Mouse (Mus musculus) E14TG2a.4 (cell line): ENCODE results near the gene Eif4a1.
A peak's percentile ranks its signal among the peaks of the same experiment; 100 is the strongest.
"Not testable (repeated sequence)": the region's sequence is repeated elsewhere in the genome, so short reads cannot be mapped to it uniquely, and the experiment has no call there.

Experiments used
- H3K27me3 ChIP-seq: 2 replicates; pipeline ENCODE4 v1.6.1; 2014; ENCODE audit warnings: low read length, control low read depth; ENCODE audit not compliant: insufficient read depth
- H3K36me3 ChIP-seq: 2 replicates; pipeline ENCODE4 v1.6.1; 2014; ENCODE audit warnings: low read length, control low read depth; ENCODE audit not compliant: insufficient read depth
- H3K4me1 ChIP-seq: replicated peaks from 2 replicates; pipeline ENCODE4 v1.6.1; 2014; ENCODE audit warnings: low read depth, low read length, control low read depth
- H3K4me3 ChIP-seq: replicated peaks from 2 replicates; pipeline ENCODE4 v1.5.1; 2014; ENCODE audit warnings: mild to moderate bottlenecking, low read length
- H3K9me3 ChIP-seq: 2 replicates; pipeline ENCODE4 v1.6.1; 2014; ENCODE audit warnings: low read length, control low read depth
- CTCF ChIP-seq: conservative IDR thresholded peaks from 2 replicates; pipeline ENCODE4 v1.5.1; 2014; ENCODE audit warnings: low read length
- NANOG ChIP-seq: IDR thresholded peaks from 2 replicates; pipeline ENCODE4 v1.6.1; 2014; ENCODE audit warnings: borderline replicate concordance, low read length, mixed read lengths
- POU5F1 ChIP-seq: IDR thresholded peaks from 2 replicates; pipeline ENCODE4 v1.6.1; 2014; ENCODE audit warnings: low read length, borderline replicate concordance

The Eif4a1 gene

DNA sequence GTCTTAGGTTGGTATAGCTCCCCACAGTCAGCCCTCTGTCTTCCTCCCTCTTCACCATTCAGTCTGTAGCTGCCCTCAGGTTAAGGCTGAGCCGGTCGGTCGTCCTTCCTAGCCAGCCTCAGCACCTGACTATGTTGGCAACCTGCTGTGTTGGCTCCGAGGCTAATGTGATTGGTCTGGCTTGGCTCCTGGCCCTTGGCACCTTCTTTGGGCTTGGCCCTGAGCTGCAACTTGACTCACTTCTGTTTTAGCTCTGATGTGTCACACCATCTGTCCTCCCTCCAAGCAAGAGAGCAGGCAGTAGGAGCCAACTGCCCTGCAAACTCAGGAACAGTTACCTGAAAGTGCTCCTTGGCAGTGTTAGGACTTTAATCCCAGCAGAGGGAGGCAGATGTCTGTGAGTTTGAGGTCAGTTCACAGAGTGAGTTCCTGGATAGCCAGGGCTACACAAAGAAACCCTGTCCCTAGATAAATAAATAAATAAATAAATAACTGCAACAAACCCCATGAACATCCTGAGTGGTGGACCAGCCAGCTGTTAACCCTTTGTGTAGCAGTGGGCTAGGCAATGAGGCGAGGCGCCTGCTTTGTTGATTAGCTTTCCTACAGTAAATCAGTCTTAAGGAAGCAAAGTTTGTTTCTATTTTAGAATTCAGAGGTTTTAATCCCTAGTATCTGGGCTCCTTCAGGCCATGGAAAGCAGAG, 34.7 kb upstream of the Eif4a1 start:
- TF ChIP-seq CTCF (no peak), POU5F1 (no peak), NANOG (no peak)
- Histone ChIP-seq H3K36me3 (no peaks in the 10 kb centered on the region), H3K9me3 (no peaks in the 10 kb centered on the region), H3K4me3 (peak overlapping the region; percentile 67), H3K4me1 (peaks cover 80% of the 10 kb centered on the region), H3K27me3 (no peaks in the 10 kb centered on the region)

DNA sequence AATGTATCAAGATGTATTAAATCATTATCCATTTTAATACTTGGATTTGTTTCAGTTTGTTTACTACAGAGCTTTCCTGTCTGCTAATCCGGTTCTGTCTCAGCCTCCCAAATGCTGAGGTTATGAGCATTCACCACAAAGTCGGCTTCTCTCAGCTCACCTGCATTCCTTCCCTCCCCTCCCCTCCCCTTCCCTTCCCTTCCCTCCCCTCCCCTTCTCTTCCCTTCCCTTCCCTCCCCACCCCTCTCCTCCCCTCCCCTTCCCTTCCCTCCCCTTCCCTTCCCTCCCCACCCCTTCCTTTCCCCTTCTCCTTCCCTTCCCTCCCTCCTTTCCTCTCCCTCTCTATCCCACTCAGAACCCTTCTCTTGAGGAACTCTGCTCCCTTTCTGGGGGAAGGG, 32.4 kb upstream of the Eif4a1 start:
- peaks cover 80% of the 10 kb centered on the region for H3K4me1 ChIP-seq
- no peaks in the 10 kb centered on the region for H3K36me3 ChIP-seq
- TF ChIP-seq POU5F1: no peak
- no peak for TF ChIP-seq CTCF
- TF ChIP-seq NANOG: no peak
- H3K9me3 ChIP-seq: no peaks in the 10 kb centered on the region
- H3K27me3 ChIP-seq: no peaks in the 10 kb centered on the region
- H3K4me3 ChIP-seq: peak overlapping the region; percentile 48

DNA sequence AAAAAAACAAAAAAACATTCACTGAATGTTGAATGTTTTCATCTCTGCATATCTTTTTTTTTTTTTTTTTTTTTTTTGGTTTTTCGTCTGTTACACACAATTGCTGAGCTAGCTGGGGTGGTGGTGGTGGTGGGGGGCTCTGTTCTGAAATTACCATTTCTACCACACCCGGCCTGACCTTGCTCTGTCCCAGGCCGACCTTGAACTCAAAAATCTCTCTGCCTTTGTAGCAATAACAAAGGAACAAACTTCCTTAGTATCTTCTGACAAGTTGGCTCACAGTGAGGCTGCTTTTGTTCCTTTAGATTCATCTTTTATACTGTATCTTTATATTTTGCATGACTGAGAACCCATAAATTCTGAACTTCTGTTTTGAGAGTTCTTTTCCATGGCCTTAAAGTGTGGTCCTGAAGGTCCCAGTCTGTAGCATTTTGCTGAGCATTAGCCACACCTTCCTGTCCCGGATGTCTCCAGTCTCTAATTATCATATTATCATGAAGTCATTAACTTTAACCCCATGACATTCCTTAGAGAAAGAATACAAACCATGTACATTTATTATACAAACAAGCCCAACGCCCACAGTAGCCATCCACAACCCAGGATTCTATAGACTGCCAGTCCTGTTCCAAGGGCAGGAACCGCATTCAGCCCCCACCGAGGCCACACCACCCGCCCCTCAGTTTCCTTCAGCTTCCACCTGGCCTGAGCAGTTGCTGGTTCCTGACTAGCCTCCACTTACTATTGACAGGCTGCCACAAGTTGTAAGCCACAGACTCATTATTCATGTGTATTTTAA, 31.8 kb upstream of the Eif4a1 start:
- H3K27me3 ChIP-seq: no peaks in the 10 kb centered on the region
- H3K4me1 ChIP-seq: peaks cover 79% of the 10 kb centered on the region
- no peaks in the 10 kb centered on the region for H3K9me3 ChIP-seq
- no peaks in the 10 kb centered on the region for H3K36me3 ChIP-seq
- peak overlapping the region; percentile 24 for H3K4me3 ChIP-seq
- TF ChIP-seq CTCF: no peak
- TF ChIP-seq NANOG: peak; percentile 90

DNA sequence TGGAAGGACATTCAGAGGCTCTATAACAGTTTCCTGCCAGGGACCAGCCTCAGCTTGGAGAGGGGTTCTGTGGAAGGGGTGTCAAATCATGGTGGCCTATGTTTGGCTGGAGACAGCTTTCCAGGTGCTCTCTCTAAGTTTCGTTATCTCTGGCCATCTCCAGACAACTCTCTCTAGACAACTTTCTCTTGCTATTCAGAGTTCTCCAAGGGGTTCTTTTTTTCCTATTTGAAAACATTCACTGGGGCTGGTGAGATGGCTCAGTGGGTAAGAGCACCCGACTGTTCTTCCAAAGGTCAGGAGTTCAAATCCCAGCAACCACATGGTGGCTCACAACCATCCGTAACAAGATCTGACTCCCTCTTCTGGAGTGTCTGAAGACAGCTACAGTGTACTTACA, 31.2 kb upstream of the Eif4a1 start:
- H3K4me1 ChIP-seq: peaks cover 77% of the 10 kb centered on the region

DNA sequence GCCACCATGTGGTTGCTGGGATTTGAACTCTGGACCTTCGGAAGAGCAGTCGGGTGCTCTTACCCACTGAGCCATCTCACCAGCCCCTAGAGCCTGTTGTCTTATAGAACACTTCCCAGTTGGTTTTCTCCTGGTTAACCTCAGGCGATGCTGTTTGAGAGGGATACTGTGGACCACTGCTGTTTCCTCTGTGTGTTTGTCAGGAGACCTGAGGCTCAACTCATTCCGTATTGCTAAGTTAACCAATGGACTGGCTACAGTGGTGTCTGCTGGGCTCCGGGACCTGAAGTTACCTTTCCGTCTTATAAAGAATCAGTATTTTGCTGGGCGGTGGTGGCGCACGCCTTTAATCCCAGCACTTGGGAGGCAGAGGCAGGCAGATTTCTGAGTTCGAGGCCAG, 30.7 kb upstream of the Eif4a1 start:
- peaks cover 75% of the 10 kb centered on the region for H3K4me1 ChIP-seq
- not testable (repeated sequence) for H3K4me3 ChIP-seq, H3K36me3 ChIP-seq, H3K27me3 ChIP-seq, H3K9me3 ChIP-seq

More for the DNA sequence above, 31.2 kb upstream of the Eif4a1 start:
- H3K4me3 ChIP-seq, H3K36me3 ChIP-seq, H3K9me3 ChIP-seq, H3K27me3 ChIP-seq: not testable (repeated sequence)

DNA sequence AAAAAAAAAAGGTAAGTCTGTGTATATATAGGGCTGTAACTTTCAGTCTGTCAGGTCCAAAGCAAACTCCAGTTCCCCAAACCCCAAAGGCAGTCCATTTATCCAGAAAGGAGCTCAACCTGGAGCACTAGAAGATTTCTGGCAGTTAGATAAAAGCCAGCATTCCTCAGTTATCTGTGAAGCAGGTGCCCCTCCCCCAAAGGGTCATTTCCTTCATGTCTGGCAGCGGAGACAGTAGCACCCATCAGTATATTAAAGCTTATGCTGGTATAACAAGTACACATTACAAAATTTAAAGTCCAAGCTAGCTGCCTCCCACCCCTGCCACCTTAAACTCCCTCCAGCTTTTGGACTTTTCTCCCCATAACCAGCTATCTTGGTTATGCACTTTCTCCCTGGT, 27.4 kb upstream of the Eif4a1 start:
- TF ChIP-seq POU5F1: no peak
- TF ChIP-seq CTCF: no peak
- TF ChIP-seq NANOG: no peak
- H3K4me3 ChIP-seq: 0 out of 2 replicates have a peak overlapping the region, but pooled peaks have one; percentile 29
- peaks cover 78% of the 10 kb centered on the region for H3K4me1 ChIP-seq
- no peaks in the 10 kb centered on the region for H3K9me3 ChIP-seq
- H3K27me3 ChIP-seq: no peaks in the 10 kb centered on the region
- H3K36me3 ChIP-seq: no peaks in the 10 kb centered on the region

DNA sequence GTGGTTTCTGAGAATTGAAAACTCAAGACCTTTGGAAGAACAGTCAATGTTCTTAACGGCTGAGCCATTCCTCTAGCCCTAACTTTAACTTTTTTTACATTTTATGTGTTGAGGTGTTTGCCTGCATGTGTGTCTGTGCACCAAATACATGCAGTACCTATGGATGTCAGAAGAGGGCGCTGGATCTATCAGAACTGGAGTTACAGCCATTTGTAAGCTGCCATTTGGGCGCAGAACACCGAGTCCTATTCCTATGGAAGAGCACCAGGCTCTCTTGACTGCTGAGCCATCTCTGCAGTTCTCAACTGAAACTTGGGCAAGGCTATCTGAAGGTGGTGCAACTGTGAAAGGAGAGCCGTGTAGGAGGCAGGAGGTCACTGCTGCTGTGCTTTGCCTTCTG, 26.4 kb upstream of the Eif4a1 start:
- TF ChIP-seq POU5F1 (no peak), CTCF (peak; percentile 93), NANOG (no peak)
- no peaks in the 10 kb centered on the region for H3K36me3 ChIP-seq
- H3K4me3 ChIP-seq: 0 out of 2 replicates have a peak overlapping the region, but pooled peaks have one; percentile 24
- H3K4me1 ChIP-seq: peaks cover 88% of the 10 kb centered on the region
- H3K27me3 ChIP-seq: no peaks in the 10 kb centered on the region
- H3K9me3 ChIP-seq: no peaks in the 10 kb centered on the region

DNA sequence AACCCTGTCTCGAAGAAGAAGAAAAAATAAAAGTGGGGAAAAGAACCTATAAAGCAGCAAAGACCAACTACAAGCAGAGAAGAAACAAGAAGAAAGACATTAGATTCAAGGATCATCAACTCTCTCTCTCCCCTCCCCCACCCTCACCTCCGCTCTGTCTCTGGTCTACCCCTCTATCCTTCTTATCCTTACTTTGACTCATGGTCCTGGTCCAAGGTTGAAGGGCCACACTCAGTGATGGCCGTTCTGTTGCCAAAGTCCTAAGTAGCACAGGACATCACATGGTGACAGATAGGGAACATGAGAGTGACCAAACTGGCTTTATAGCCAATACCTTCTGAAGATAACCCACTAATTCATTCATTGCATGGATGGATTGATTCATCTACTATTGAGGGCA, 25.2 kb upstream of the Eif4a1 start:
- H3K36me3 ChIP-seq: peaks cover 4% of the 10 kb centered on the region
- no peaks in the 10 kb centered on the region for H3K27me3 ChIP-seq
- no peak overlapping the region for H3K4me3 ChIP-seq
- no peaks in the 10 kb centered on the region for H3K9me3 ChIP-seq
- peaks cover 92% of the 10 kb centered on the region for H3K4me1 ChIP-seq
- no peak for TF ChIP-seq POU5F1

DNA sequence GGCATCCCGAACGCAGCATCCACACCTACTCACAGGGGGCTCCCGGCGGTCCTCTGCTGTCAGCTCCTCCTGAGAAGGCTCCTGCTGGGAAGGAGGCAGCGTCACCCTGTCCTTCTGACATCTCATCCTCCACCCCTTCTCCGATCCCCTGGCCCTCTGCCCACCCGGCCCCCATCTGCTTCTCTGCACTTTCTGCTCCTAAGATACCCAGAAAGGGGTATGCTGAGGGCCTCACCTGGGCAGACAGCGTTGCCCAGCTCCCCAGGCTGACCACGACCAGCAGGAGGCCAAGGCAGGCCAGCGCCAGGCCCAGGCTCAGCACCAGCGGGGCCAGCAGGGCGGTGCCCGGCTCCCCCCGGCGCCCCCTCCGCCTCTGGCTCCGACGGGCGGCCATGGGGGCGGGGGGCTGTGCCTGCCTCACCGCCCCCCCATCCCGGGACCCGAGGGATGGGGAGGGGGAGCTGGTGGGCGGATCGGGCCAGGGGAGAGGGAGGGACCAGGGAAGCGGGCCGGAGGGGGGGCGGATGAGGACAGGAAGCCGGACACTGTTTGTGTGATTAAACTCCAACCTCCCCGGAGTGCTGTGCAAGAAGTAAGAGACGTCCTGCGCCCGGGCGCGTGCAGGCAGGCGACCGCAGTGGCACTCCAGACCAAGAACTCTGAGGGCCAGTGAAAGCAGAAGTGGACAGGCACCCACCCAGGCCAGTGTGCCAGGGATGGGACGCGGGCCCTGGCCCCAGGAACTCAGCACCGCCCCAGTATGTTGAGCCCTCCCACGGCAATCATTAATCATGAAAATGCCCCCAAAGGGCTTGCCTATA, 23.3 kb upstream of the Eif4a1 start, which contains the start of the genes Tnfsf12 and Tnfsfm13:
TSS of gene Tnfsf12 (minus strand) at position 489 of the 821 bp plus-strand sequence.
TSS of gene Tnfsfm13 (minus strand) at position 738 of the 821 bp plus-strand sequence.
- Histone ChIP-seq H3K4me1 (peaks cover 93% of the 10 kb centered on the region), H3K36me3 (peaks cover 22% of the 10 kb centered on the region), H3K9me3 (no peaks in the 10 kb centered on the region), H3K27me3 (no peaks in the 10 kb centered on the region), H3K4me3 (peak within 1 kb of the TSS; percentile 80)
- no peak for TF ChIP-seq POU5F1
- no peak for TF ChIP-seq NANOG
- TF ChIP-seq CTCF: no peak
